In genomic region chr13:41467036-41467435, GRCm38 (mm10) we compare ENCODE assay signal across 10 mouse cellular contexts. TPM values are rescaled to one million over a fixed set of nuclear protein-coding genes. Genes with fewer than 3 reads are reported as not detected.
DNase-seq lines count a peak whose midpoint lies in the region; ATAC-seq and TF ChIP-seq lines count a peak whose summit lies in the region.
"Had no signal": no experiment of that assay in that cellular context is flagged by ENCODE, and none has a peak within 500 bp of the region (broad histone marks: within the 10 kb centered on the region; RNA-seq: fewer than 3 reads in every experiment).

No protein-coding gene starts in this region.

- ATAC-seq in heart, postnatal 0 days (ENCODE audit: insufficient read depth, low read depth), result peak; percentile 64; the same call in 1 of the 2 replicates
- ATAC-seq in forebrain, embryonic 15.5 days (replicated peaks), result no peak
- ATAC-seq: Patski had no signal

- H3K27ac ChIP-seq in heart, postnatal 0 days (ENCODE audit: low read depth), result peak overlapping the region; percentile 86
- H3K27ac ChIP-seq in liver, adult 2 months (replicated peaks; ENCODE audit: insufficient read depth, low read depth, low read length), result peak overlapping the region; percentile 59
- no peak overlapping the region for H3K27ac ChIP-seq in forebrain, embryonic 15.5 days (replicated peaks)

- intact Hi-C loops in left cerebral cortex, postnatal 36 days (cut with DNase I), result no loop called here

- TF ChIP-seq CTCF in heart, postnatal 0 days (IDR thresholded peaks at IDR 0.05; ENCODE audit: low read depth), result no peak
- TF ChIP-seq CTCF in liver, adult 2 months (IDR thresholded peaks at IDR 0.05; ENCODE audit: low read depth, low read length), result no peak

- no peaks in the 10 kb centered on the region for H3K9me3 ChIP-seq in heart, postnatal 0 days (replicated peaks; ENCODE audit: control insufficient read depth, low read length)
- no peaks in the 10 kb centered on the region for H3K9me3 ChIP-seq in forebrain, embryonic 15.5 days

- no peak overlapping the region for H3K4me3 ChIP-seq in heart, postnatal 0 days (ENCODE audit: low read depth, low read length)
- no peak overlapping the region for H3K4me3 ChIP-seq in liver, adult 2 months (ENCODE audit: insufficient read depth, low read depth, low read length)
- no peak overlapping the region for H3K4me3 ChIP-seq in forebrain, embryonic 15.5 days
- H3K4me3 ChIP-seq: erythroblast, embryonic 14.5 days had no signal

- no peaks in the 10 kb centered on the region for H3K36me3 ChIP-seq in heart, postnatal 0 days (replicated peaks; ENCODE audit: control insufficient read depth, insufficient read depth, low read length)
- no peaks in the 10 kb centered on the region for H3K36me3 ChIP-seq in liver, adult 2 months (ENCODE audit: control insufficient read depth, insufficient read depth, low read length)
- no peaks in the 10 kb centered on the region for H3K36me3 ChIP-seq in forebrain, embryonic 15.5 days

- peak; percentile 9 for DNase-seq in left cerebral cortex, adult 11 months (ENCODE audit: low spot score)
- no peak for DNase-seq in left cerebral cortex, postnatal 36 days (ENCODE audit: low spot score in 2 of 2)
- peak; percentile 45 for DNase-seq in heart, postnatal 0 days (ENCODE audit: low spot score)
- peak; percentile 54 for DNase-seq in liver, adult 2 months (ENCODE audit: extremely low read depth, low read depth, low spot score)
- DNase-seq in spleen, postnatal 4 days (ENCODE audit: low spot score in 2 of 2), result peak; percentile 45 to 69
- no peak for DNase-seq in frontal cortex, postnatal 10 days (ENCODE audit: low spot score in 2 of 2)
- DNase-seq in thymus, postnatal 10 days (ENCODE audit: low spot score in 2 of 2), result no peak

- H3K9ac ChIP-seq in heart, postnatal 0 days (replicated peaks; ENCODE audit: low read depth, low read length), result no peak overlapping the region
- no peak overlapping the region for H3K9ac ChIP-seq in liver, adult 2 months (ENCODE audit: low read depth, low read length)
- H3K9ac ChIP-seq in forebrain, embryonic 15.5 days (replicated peaks), result no peak overlapping the region

- H3K27me3 ChIP-seq in heart, postnatal 0 days (ENCODE audit: control insufficient read depth, insufficient read depth, low read length), result peaks cover 76% of the 10 kb centered on the region
- no peaks in the 10 kb centered on the region for H3K27me3 ChIP-seq in liver, adult 2 months (ENCODE audit: control insufficient read depth, insufficient read depth, low read length)
- no peaks in the 10 kb centered on the region for H3K27me3 ChIP-seq in forebrain, embryonic 15.5 days
- H3K27me3 ChIP-seq: Patski had no signal

- TF ChIP-seq EP300 in heart, postnatal 0 days (IDR thresholded peaks at IDR 0.05; ENCODE audit: low read depth), result 0 out of 2 replicates have a peak, but pooled peaks have one; percentile 21

- H3K4me1 ChIP-seq in heart, postnatal 0 days (ENCODE audit: control insufficient read depth, insufficient read depth), result no peaks in the 10 kb centered on the region
- peaks cover under 1% of the 10 kb centered on the region; the same call in 1 of the 2 replicates for H3K4me1 ChIP-seq in liver, adult 2 months (ENCODE audit: control insufficient read depth, insufficient read depth, low read length)
- H3K4me1 ChIP-seq in forebrain, embryonic 15.5 days, result no peaks in the 10 kb centered on the region

- WGBS in heart, postnatal 0 days, result 51% methylated on average over 2 of the region's 2 CpGs
- 85% methylated on average over 2 of the region's 2 CpGs for WGBS in liver, adult 2 months
- 89% methylated on average over 2 of the region's 2 CpGs for WGBS in forebrain, embryonic 15.5 days

- H3K79me2 ChIP-seq in liver, adult 2 months (ENCODE audit: control insufficient read depth, insufficient read depth, low read length), result no peaks in the 10 kb centered on the region

- H3K4me2 ChIP-seq in heart, postnatal 0 days (ENCODE audit: low read depth, low read length), result no peak overlapping the region
- no peak overlapping the region for H3K4me2 ChIP-seq in forebrain, embryonic 15.5 days (replicated peaks)

- no peak for TF ChIP-seq POLR2A in liver, adult 2 months (IDR thresholded peaks at IDR 0.05; ENCODE audit: extremely low read depth, insufficient read depth, low read length)

RNA-seq across cellular contexts. Expression of gene Nedd9, which starts 20.1 kb away (rescaled TPM):
- total RNA-seq in left cerebral cortex, postnatal 36 days (2021), result 1 to 10 TPM; 7.5 to 7.9 TPM
- total RNA-seq in heart, postnatal 0 days (2014; rRNA removed; ENCODE audit: low replicate concordance), result 28.2 and 42.6 TPM in 2 replicates
- 9.0 and 10.1 TPM in 2 replicates for polyA plus RNA-seq in heart, postnatal 0 days (2015; fragmentation: Nextera tagmentation; extraction: Ambion mirVana)
- 3.3 and 4.2 TPM in 2 replicates for total RNA-seq in liver, adult 2 months (2014; rRNA removed)
- polyA plus RNA-seq in liver, adult 2 months (2012; rRNA removed), result 1.3 and 2.5 TPM in 2 replicates
- polyA plus RNA-seq in forebrain, embryonic 15.5 days (2015; fragmentation: Nextera tagmentation; extraction: Ambion mirVana), result 25.4 and 26.5 TPM in 2 replicates
- polyA plus RNA-seq: erythroblast, embryonic 14.5 days had no signal

Comparison
In these comparisons a context has a peak if more than half of its experiments do, and no peak if none do; other contexts are left out.
1. DNase-seq: peak in left cerebral cortex, adult 11 months (single experiment), heart, postnatal 0 days (single experiment), liver, adult 2 months (single experiment) and spleen, postnatal 4 days (2 of 2); none in left cerebral cortex, postnatal 36 days (0 of 2), frontal cortex, postnatal 10 days (0 of 2) and thymus, postnatal 10 days (0 of 2).